Mouse (Mus musculus) right cerebral cortex, postnatal 25 days (tissue): Measurements from ENCODE around the gene Cldn34c1.
"Not testable (repeated sequence)": the region's sequence is repeated elsewhere in the genome, so short reads cannot be mapped to it uniquely, and the experiment has no call there.

Experiments used
- DNase-seq: peaks from one replicate; pipeline ENCODE4 v3.0.0; 2022

Gene Cldn34c1

DNA sequence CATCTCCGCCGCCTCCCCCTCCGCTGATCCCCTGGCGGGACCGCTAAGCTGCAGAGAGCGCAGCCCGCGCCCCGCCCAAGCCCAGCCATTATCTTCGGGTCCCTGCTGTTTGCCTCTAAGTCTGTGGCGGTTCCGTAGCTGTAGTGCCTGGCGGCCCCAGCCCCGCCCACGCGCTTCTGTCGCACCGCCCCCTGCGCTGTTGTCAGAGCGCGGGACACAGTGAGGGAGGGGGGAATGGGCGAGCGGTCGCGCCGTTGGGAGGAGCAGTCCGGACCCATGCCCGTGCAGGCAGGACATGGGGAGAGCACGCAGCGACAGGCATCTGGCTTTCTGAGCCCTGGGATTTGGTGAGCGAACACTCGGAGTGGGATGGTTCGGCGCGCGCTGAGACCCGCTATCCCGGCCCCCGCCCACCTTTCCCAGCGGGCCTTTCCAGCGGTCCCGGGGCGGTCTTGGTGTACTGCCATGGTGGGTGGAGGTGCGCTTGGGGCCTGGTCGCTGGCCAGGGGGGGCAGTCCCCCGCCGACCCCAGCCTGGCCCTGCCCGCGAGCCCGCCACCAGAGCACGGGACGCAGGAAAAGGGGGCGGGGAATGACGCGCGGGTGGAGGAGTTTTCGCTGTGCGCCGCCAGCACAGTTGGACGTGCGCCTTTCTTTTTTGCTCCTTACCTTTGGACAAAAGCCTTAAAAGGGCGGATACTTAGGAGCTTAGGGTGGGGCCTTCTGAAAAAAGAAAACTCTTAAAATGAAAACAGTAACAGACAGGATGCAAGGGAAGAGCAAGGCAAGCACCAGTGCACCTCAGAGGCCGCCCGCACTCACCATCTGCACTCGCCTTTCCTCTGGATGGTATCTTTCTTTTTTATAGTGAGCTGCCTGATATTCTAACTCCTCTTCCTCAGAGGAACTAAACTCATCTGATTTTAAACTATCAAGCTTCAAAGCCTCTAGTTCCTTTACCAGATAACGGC lies at the start of gene Cldn34c1:
Gene Cldn34c1, plus strand, starts transcription at position 205 of the 970 bp plus-strand sequence.
- peak; percentile 76 for DNase-seq

DNA sequence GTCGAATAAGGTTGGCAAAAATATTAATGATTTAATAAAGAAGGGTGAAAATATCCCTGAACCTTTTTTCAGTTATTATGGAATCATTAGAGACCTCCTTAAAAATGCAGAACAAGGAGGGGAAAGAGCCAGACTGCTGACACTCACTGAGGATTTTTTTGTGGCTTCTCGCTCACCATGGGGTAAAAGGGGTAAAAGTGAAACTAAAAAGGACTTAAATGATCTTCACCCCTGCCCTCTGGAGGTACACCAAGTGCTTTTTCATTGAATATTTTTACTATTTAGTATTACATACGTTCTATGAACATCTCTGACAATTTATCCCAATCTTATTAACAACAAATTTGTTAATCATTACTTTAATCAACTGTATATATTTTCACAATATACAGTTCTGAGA lies 15.9 kb upstream of the Cldn34c1 start:
- no peak for DNase-seq

DNA sequence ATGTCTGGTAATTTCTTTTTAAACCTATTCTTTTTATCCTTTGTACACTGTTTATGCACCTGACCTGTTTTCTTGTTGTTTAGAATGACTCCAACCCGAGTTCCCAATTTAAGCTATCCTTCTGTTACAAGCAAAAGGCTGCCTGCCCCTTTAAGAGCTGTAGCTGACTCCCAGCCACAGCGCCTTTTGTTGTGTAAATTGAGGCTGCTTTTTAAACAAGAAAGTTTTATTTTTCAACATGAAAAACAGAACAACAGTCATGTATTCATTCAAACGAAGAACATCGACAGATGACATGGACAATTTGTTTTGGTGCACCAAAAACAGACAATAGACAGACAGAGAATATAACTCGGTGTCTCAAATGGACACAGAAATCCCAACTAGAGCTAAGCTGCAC lies 489 bp upstream of the Cldn34c1 start:
- DNase-seq: not testable (repeated sequence)

DNA sequence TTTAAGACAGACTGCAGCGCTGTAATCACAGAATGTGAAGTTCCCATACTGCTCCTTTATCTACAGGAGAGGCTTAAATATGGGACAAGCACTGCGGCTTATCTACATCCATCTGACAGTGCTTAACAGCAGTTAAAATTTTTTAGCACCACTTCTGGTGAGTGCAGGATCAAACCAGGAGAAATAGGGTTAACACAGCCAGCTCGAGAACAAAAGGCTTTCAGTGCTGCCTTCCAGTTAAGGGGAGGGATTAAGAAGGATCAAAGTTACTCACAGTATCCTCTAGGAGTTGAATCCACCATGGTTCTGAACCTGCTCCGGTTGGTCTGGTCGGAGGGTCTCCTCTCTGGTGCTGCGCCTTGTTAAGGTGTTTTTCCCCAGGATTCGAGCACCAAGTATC lies 1.4 kb downstream of the Cldn34c1 start:
- DNase-seq: not testable (repeated sequence)

DNA sequence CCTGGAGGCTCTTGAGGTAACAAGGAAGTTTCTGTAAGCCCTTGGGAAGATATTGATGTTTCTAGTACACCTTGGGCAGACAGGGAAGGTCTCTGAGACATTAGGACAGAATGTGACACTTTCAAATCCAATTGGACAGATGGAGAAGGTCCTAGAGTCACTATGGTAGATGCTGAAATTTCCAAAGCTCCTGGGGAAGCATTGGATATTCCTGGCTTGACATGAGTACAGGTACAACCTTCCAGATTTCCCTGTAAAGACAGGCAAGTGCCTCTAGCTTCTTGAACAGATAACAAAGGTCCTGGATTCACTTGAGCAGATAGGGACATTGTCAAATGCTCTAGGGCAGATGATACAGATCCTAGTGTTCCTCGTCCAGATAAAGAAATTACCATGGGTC lies 119.1 kb downstream of the Cldn34c1 start, which contains the start of gene Srsx:
Gene Srsx, minus strand, starts transcription at position 101 of the 400 bp plus-strand sequence.
- DNase-seq: not testable (repeated sequence)
